Mouse (Mus musculus) monocyte, adult 2 months (primary cell): ENCODE results near the gene Cpsf7.
"Not testable (repeated sequence)": the region's sequence is repeated elsewhere in the genome, so short reads cannot be mapped to it uniquely, and the experiment has no call there.

Experiments
- DNase-seq, 2 experiments: peaks; one replicate each; pipeline ENCODE4 v3.0.0; 2022; ENCODE audit warnings: low spot score in 2 of 2, low read depth in 1 of 2

Cpsf7 gene

DNA sequence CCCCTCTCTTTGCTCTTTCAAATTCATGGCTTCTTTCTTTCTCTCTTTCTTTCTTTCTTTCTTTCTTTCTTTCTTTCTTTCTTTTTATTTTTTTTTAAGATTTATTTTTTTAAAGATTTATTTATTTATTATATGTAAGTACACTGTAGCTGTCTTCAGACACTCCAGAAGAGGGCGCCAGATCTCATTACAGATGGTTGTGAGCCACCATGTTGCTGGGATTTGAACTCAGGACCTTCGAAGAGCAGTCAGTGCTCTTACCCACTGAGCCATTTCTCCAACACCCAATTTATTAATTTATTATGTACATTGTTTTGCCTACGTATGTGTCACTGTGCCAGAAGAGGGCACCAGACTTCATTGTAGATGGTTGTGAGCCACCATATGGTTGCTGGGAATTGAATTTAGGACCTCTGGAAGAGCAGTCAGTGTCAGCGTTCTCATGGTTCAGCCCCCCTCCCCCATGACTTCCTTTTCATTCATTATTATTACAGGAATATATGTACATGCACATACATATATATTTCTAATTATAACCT is 32.8 kb downstream of the Cpsf7 start:
- DNase-seq: not testable (repeated sequence)

DNA sequence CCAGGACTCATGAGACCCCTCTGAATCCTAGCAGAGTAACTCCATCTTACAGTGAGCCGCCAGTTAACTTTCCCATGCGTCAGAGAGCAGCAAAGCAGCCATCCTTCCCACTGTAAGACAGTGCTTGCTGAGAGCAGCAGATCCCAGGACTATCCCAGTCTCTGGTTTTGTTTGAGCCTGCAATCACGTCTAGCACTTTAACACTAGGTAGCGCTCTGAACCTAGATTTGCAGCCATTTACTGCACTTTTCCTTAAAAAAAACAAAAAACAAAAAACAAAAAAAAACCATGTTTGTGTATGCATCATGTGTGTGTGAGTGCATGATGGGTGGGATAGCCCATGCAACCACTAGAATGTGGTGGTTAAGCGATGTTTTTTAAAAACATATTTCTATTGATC is 35.0 kb downstream of the Cpsf7 start:
- DNase-seq: no peak

DNA sequence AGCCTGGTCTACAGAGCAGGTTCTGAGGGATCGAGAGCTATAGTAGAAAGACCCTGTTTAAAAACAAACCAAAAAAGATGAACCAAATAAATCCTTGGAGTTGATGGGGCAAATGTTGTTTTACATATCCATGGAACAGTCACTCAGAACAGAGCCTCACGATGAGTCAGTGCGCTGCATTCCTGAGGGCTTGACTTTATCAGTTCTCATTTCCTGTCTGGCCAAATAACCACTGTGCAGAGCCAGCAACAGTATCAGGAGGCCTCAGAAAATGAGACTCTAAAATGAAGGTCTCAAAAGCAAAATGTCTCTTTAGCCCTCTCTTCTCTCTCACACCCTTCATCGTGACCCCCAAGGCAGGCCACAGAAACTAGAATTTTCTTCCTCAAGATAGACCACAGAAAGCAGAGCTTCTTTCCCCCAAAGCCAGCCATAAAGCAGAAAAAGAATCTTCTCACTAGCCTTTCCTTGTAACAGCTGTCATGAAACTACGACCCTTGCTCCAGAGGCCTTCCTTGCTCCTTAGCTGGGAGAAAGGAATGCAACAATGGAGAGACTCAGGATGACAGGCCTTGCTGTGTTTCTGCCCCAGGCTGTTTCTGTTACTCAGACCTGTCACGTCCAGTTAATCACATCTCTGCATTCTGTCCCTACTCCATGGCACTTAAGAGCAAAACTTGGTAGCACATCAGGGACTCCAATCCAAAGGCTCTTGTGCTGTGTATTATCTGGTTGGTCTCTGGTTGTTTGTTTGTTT is 36.7 kb downstream of the Cpsf7 start:
- no peak for DNase-seq

DNA sequence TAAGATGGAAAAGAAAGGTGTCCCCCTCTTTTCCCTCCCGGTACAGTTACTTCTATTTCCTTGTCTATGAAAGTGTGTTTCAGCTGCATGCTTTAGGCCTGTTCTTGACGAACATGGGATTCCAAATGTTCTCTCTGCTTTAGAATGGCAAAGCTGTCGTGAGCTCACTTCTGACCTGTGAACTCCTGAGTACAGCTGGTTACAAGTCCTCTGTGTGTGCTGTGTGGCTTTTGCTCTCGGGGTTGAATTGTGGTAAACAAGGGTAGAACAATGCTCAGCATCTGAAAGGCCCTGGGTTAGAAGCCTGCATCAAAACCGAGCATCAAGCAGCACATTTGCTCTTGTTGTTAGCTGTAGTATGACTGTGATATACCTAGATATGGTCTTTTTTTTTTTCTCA is 37.3 kb downstream of the Cpsf7 start:
- no peak for DNase-seq

DNA sequence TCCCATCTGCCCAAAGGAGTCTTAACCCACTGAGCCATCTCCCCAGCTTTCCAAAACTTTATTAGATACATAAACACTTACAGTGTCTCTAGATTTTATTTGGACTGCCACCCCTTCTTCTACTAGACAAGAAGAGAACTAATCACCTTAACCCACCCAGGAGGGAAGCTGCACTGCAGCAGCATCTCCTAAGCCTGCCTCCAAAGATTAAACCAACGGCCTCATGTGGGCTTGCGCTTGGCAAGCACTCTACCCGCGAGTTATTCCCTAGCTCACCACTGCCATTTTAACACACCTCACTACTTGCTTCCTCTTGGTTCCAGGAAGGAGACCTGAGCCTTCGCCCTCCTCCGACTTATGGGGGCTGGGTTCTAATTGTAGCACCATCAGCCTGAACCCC is 39.2 kb downstream of the Cpsf7 start:
- DNase-seq: no peak

DNA sequence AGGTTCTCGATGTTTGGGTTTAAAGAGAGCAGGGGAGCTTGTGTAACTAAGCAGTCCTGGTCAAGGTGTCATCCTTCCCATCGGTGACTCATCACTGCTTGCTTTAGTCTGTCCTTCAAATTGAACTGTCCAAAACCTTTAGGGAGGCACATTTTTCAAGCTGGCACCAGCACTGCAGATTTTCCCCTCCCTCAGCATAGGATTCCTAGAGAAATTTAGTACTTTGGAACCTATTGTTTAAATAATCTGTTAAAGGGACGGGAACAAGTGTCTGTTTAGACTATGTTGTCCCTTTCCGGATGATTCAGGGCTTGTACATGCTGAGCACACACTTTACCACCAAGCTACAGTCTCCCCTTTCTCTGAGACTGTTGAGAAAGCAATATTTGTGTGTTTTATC is 40.2 kb downstream of the Cpsf7 start:
- DNase-seq: no peak

DNA sequence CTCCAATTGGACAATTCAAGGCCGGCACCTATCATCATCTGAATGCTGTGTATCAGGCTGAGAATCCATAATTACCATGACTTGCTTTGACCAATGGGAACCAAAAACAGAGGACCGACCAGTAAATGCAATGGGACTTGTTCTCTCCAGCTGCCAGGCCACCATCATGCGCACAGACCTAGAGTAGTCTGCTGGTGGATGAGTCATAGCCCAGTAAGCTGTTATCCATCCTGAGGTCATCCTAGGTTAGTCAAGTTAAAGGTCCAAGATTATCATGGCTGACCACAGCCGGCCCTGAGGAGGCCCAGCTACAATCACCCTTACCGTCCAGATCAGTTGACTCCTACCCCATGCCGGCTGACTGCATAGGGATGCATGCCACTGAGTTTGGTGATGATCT is 44.6 kb downstream of the Cpsf7 start:
- DNase-seq: no peak

DNA sequence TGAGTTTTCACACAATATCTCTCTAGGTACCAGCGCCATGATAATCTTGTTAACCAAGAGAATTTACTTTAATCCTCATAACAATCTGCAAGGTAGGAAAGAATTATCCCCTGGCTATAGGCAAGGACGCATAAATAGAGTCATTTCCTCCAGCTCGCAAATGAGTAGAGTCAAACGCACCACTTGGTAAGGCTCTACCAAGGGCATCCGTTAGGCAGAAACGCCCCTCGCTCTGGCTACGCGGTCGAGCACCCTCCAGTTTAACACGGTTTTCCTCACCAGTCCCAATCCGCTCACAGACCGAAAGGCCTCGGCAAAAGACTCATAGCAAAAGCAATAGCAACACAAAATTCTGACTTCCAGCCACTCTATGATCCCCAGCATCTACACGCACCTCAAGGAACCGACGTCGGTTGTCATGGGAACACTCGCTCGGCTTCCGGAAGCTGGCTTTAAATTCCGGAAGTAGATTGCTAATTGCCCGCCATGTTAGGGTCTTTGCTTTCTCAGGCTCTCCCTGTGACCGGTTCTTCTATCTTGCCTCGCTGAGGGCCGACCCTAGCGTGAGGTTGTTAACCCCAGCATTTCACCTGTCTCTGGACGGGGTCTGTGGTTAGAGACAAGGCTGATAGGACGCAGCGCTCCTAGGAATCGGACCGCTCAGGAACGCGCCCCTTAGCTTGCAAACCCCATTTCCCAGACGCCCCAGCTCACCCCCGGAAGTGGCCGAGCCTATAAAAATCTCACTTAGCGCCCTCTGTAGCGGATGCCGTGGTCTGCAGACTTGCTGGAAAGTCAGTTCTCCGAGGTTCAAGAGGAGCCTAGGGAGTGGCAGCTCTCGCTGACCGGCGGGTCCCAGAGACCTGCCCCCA is 51.9 kb downstream of the Cpsf7 start, which contains the start of the genes Cyb561a3 and Tmem138:
Gene Cyb561a3 (plus strand): TSS at position 483 of the 872 bp plus-strand sequence.
Gene Tmem138 (minus strand): TSS at position 673 of the 872 bp plus-strand sequence.
- DNase-seq: peak; percentile 75 to 87

DNA sequence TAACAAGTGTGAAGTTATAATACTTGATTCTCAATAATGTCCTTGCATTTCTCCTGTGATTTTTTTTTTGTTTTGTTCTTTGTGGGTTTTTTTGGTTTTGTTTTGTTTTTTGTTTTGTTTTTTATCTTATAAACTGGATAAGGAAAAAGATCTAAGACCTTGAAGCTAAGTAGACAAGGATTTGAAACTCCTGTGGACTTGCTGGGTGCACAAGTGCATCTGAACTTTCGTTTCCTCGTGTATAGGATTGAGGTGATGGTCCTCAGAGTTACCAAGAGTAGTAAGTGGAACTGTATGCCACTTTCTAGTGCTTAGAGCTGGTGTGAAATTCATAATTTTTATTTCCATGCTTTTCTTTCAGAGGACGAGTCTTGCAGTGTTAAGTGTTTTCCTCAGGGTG is 55.0 kb downstream of the Cpsf7 start:
- no peak for DNase-seq

DNA sequence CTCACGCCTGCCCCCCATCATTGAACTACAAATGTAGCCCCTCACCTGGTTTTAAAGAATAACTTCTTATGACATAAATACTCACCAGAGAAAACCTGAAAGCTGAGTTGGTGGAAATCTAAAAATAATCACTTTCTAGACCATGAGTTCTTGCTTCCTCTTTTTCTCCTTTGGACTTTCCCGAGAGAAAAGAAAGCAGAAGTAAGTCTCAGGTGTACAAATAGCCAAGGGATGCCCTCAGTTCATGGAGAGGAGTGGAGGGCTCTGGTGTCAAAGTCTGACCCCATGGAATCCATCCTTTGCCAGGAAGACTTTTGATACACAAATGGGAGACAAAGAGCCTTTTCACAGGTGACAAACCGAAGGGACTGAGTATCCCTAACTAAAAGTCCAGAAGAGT is 55.7 kb downstream of the Cpsf7 start:
- DNase-seq: no peak

DNA sequence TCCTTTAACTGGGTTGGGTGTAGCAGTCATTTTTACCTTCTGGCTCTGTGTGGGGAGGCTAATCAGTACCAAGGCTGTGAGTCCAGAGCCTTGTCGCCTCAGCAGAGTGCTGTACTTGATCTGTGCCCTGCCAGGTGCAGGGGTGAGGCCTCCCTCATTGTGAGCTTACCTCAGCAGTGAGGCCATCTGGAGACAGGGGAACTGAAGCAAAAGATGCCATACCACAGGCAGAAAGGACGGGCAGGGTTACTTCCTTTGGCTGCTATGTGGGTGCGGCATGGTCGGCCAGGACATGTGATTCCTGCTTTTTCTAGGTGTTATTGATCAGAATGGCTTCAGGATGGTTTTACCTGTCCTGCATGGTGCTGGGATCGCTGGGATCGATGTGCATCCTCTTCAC is 56.9 kb downstream of the Cpsf7 start:
- no peak for DNase-seq

DNA sequence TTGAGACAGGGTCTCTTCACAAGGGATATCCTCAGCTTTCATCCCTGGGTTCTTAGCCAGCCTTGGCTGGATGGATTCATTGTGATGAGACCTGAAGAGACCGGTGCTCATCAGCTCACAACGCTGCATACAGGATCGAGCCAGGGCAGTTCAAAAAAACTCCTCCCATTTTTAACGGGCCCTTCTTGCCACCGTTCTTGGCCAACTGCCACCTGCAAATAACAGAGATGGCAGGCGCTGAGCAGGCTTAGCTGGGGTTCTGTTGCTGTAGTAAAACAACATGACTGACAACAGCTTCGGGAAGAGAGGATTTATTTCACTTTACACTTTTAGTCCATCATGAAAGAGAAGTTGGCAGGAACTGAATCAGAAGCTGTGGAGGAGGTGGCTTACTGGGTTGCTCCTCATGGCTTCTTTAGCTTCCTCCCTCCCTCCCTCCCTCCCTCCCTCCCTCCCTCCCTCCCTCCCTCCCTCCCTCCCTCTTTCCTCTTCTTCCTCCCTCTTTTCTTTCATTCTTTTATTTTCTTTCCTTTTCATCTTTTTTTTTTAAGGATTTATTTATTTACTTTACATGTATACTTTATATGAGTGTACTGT is 58.6 kb downstream of the Cpsf7 start:
- DNase-seq: no peak

DNA sequence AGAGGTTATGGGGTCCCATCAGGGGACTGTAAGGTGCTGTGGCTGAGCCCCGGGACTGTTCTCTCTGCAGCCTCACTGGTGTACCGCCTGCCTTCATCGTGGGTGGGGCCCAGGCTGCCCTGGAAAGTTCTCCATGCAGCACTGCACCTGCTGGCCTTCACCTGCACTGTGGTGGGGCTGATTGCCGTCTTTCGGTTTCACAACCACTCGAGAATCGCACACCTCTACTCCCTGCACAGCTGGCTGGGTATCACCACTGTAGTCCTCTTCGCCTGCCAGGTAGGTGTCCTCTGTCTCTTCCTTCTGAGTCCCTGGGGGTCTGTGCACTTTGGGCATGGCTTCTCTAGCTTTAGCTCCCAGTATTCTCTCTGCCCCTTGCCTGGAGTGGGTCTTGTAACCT is 60.0 kb downstream of the Cpsf7 start:
- DNase-seq: no peak

DNA sequence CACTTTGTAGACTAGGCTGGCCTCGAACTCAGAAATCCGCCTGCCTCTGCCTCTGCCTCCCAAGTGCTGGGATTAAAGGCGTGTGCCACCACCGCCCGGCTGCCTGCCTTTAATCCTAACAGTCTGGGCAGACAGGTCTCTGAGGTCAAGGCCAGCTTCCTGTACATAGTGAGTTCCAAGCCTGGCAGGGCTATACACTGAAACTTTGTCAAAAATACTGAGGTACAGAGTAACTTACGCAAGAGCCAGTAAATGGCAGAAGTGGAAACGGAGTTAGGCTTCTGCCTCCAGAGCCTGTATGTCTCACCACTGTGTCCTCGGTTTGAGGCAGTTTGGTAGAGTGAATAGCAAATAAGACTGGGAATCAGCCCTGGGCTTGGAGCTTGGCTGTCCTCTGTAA is 62.2 kb downstream of the Cpsf7 start:
- DNase-seq: no peak

DNA sequence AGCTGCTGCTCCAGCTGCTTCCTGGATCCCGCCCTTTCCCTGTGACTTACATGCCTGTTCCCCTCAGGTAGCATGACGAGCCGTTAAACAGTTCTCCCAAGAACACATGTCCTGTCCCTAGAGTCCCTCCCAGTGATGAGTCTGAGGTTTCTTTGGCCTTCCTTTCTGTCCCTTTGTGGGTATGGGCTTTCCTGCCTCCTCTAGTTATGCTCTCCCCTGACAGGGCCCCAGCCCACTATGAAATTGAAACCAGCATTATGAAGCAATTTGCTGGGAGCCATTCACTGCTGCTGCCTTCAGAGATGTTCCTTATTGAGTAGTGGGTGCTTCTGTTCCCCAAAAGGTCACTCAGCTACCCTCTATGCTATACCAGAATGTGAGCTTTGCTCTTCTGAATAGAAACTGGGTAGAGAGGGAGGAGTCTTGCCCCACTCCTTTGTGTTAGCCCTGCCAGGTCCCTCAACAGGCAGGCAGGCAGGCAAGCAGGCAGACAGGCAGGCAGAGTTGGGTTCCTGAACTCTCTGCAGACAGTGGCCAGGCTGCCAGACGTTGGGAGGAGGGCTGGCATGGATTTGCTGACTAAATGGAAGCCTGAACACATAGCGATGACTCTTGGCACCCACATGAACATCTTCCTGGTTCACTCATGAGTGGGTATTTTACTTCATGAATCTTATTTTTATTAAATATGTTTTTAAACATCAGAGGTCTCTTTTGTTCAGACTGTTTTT is 64.2 kb downstream of the Cpsf7 start:
- DNase-seq: no peak

DNA sequence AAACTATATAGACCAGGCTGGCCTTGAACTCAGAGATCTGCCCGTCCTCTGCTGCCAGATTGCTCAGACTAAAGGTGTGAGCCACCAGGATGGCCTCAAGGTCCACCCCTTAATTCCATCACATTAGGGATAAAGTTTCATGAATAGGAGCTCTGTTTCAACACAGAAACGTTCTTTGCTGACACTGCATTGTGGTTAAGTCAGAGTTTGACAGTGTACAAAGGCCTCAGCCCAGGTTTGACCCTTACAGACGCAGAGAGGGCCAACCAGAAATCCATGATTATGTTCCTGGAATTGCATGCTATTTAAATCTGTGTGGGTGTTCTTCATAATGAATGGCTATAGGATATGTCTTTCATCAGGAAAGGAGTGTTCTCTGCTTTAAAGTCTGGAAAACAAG is 65.2 kb downstream of the Cpsf7 start:
- DNase-seq: no peak

DNA sequence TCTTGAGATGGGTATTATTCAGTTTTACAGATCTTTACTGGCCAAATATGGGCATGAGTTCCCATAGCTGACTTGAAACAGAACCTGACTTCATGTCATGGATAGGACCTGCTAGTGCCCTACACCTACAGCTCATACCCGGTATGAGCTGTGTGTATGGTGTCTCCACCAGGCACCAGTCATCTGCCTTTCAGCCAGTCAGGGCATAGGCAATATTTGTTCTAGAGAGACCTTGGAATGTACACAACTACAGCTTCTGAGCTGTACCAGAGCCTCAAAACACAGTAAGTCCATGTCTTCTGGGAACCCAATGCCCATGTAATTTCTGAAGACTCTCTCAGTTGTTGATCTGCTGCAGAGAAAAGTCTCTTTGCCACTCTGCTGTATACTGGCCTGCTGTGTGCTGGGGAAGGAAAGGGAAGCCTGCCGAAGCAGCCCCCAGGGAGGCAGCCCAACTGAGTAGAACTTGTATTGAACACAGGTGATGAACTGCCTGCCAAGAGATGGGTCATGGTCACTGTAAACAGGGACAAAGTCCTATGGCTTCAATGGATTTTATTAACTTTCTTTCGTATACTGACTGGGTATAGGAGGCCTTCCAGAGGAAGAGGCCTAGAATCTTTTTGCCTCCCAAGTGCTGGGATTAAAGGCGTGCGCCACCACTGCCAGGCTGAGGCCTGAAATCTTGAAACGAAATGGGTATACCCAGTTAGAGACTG is 66.8 kb downstream of the Cpsf7 start:
- no peak for DNase-seq
